Mouse (Mus musculus) hindbrain, embryonic 13.5 days (tissue): Measurements from ENCODE around the gene Pdhb. TPM values are rescaled to one million over a fixed set of nuclear protein-coding genes. Genes with fewer than 3 reads are reported as not detected.

Experiments
- ATAC-seq: fragments of 200-750 bp; cut with Nextera tagmentation; 2 replicates; pipeline ENCODE4 v1.8.0; 2017; ENCODE audit warnings: moderate TSS enrichment; ENCODE audit not compliant: low FRiP score
- H3K27ac ChIP-seq: fragments of 300-500 bp; sonication (generic); 2 replicates; pipeline ENCODE4 v1.5.1; 2015; ENCODE audit warnings: inconsistent platforms, mild to moderate bottlenecking, moderate library complexity
- H3K27me3 ChIP-seq: fragments of 300-500 bp; sonication (generic); 2 replicates; pipeline ENCODE4 v1.6.1; 2015; ENCODE audit warnings: mild to moderate bottlenecking, inconsistent platforms
- H3K36me3 ChIP-seq: fragments of 300-500 bp; sonication (generic); 2 replicates; pipeline ENCODE4 v1.6.1; 2015; ENCODE audit warnings: mild to moderate bottlenecking, inconsistent platforms
- H3K4me1 ChIP-seq: fragments of 300-500 bp; sonication (generic); replicated peaks from 2 replicates; pipeline ENCODE4 v1.6.1; 2015; ENCODE audit warnings: inconsistent platforms
- H3K4me2 ChIP-seq: fragments of 300-500 bp; sonication (generic); 2 replicates; pipeline ENCODE4 v1.6.1; 2015; ENCODE audit warnings: inconsistent platforms, mild to moderate bottlenecking, moderate library complexity
- H3K4me3 ChIP-seq: fragments of 300-500 bp; sonication (generic); 2 replicates; pipeline ENCODE4 v1.5.1; 2015; ENCODE audit warnings: mild to moderate bottlenecking, inconsistent platforms
- H3K9ac ChIP-seq: fragments of 300-500 bp; sonication (generic); 2 replicates; pipeline ENCODE4 v1.6.1; 2015; ENCODE audit warnings: mild to moderate bottlenecking, inconsistent platforms
- H3K9me3 ChIP-seq: fragments of 300-500 bp; sonication (generic); 2 replicates; pipeline ENCODE4 v1.6.1; 2016; ENCODE audit warnings: inconsistent platforms
- WGBS: fragments of 180-500 bp; shearing (Covaris S2); methylation state at CpG from one replicate; pipeline ENCODE4 v1.1.7; 2015; 5-methylcytosine and 5-hydroxymethylcytosine counted together
- polyA plus RNA-seq: library from polyadenylated mRNA; unstranded; fragments of >200 nt; fragmentation: Nextera tagmentation; extraction: Ambion mirVana; gene quantifications from 2 replicates; pipeline ENCODE4 v1.2.1, GENCODE M21; 2015

Gene Pdhb
- polyA plus RNA-seq, 1 experiment from 2014 or later: 246 TPM

GRCm38 (mm10) chr14:8212996-8213395 is 40.2 kb upstream of the Pdhb start:
- Histone ChIP-seq H3K9ac (no peak overlapping the region), H3K4me1 (peaks cover 24% of the 10 kb centered on the region), H3K36me3 (no peaks in the 10 kb centered on the region), H3K27ac (no peak overlapping the region), H3K27me3 (peaks cover 22% of the 10 kb centered on the region), H3K9me3 (no peaks in the 10 kb centered on the region), H3K4me3 (no peak overlapping the region), H3K4me2 (no peak overlapping the region)
- 69% methylated on average over 2 of the region's 2 CpGs for WGBS
- no peak for ATAC-seq

GRCm38 (mm10) chr14:8209896-8210295 is 37.1 kb upstream of the Pdhb start:
- H3K36me3 ChIP-seq: no peaks in the 10 kb centered on the region
- H3K4me2 ChIP-seq: no peak overlapping the region
- H3K27ac ChIP-seq: no peak overlapping the region
- ATAC-seq: no peak
- H3K4me3 ChIP-seq: no peak overlapping the region
- no peaks in the 10 kb centered on the region for H3K9me3 ChIP-seq
- H3K9ac ChIP-seq: no peak overlapping the region
- WGBS: 73% methylated on average over 2 of the region's 2 CpGs
- H3K4me1 ChIP-seq: peaks cover 13% of the 10 kb centered on the region
- no peaks in the 10 kb centered on the region for H3K27me3 ChIP-seq

GRCm38 (mm10) chr14:8208876-8209275 is 36.1 kb upstream of the Pdhb start:
- no peaks in the 10 kb centered on the region for H3K9me3 ChIP-seq
- ATAC-seq: no peak
- no peaks in the 10 kb centered on the region for H3K36me3 ChIP-seq
- no peak overlapping the region for H3K27ac ChIP-seq
- H3K27me3 ChIP-seq: no peaks in the 10 kb centered on the region
- H3K9ac ChIP-seq: no peak overlapping the region
- 66% methylated on average over 3 of the region's 3 CpGs for WGBS
- H3K4me3 ChIP-seq: no peak overlapping the region
- no peak overlapping the region for H3K4me2 ChIP-seq
- peaks cover 9% of the 10 kb centered on the region for H3K4me1 ChIP-seq

- no peak for ATAC-seq
- Histone ChIP-seq H3K4me3 (no peak overlapping the region), H3K27ac (no peak overlapping the region), H3K4me2 (no peak overlapping the region), H3K9me3 (no peaks in the 10 kb centered on the region), H3K36me3 (no peaks in the 10 kb centered on the region), H3K4me1 (peaks cover 6% of the 10 kb centered on the region), H3K9ac (no peak overlapping the region), H3K27me3 (no peaks in the 10 kb centered on the region)
- 42% methylated on average over 5 of the region's 5 CpGs for WGBS
Measured at GRCm38 (mm10) chr14:8207543-8207942, 34.7 kb upstream of the Pdhb start.

- Histone ChIP-seq H3K36me3 (no peaks in the 10 kb centered on the region), H3K4me2 (no peak overlapping the region), H3K9me3 (no peaks in the 10 kb centered on the region), H3K4me3 (no peak overlapping the region), H3K4me1 (peaks cover 6% of the 10 kb centered on the region), H3K27me3 (no peaks in the 10 kb centered on the region), H3K9ac (no peak overlapping the region), H3K27ac (no peak overlapping the region)
- 14% methylated on average over 5 of the region's 5 CpGs for WGBS
- ATAC-seq: no peak; the same call in 1 of the 2 replicates
Measured at GRCm38 (mm10) chr14:8207105-8207504, 34.3 kb upstream of the Pdhb start.

- Histone ChIP-seq H3K9ac (no peak overlapping the region), H3K4me2 (no peak overlapping the region), H3K4me1 (peaks cover 6% of the 10 kb centered on the region), H3K36me3 (no peaks in the 10 kb centered on the region), H3K27ac (no peak overlapping the region), H3K27me3 (no peaks in the 10 kb centered on the region), H3K4me3 (no peak overlapping the region), H3K9me3 (no peaks in the 10 kb centered on the region)
- no peak for ATAC-seq
- WGBS: 56% methylated on average over 9 of the region's 9 CpGs
Measured at GRCm38 (mm10) chr14:8206179-8206910, 33.5 kb upstream of the Pdhb start.

- no peaks in the 10 kb centered on the region for H3K9me3 ChIP-seq
- H3K4me3 ChIP-seq: no peak overlapping the region
- no peaks in the 10 kb centered on the region for H3K36me3 ChIP-seq
- H3K27me3 ChIP-seq: no peaks in the 10 kb centered on the region
- no peak overlapping the region for H3K9ac ChIP-seq
- no peaks in the 10 kb centered on the region for H3K4me1 ChIP-seq
- ATAC-seq: no peak
- WGBS: 87% methylated on average over 3 of the region's 3 CpGs
- H3K4me2 ChIP-seq: no peak overlapping the region
- H3K27ac ChIP-seq: no peak overlapping the region
Measured at GRCm38 (mm10) chr14:8201715-8202114, 28.9 kb upstream of the Pdhb start.

GRCm38 (mm10) chr14:8200769-8201168 is 27.9 kb upstream of the Pdhb start:
- H3K4me2 ChIP-seq: no peak overlapping the region
- H3K9me3 ChIP-seq: no peaks in the 10 kb centered on the region
- H3K9ac ChIP-seq: no peak overlapping the region
- no peak overlapping the region for H3K4me3 ChIP-seq
- ATAC-seq: no peak
- H3K4me1 ChIP-seq: no peaks in the 10 kb centered on the region
- 83% methylated on average over 5 of the region's 5 CpGs for WGBS
- H3K36me3 ChIP-seq: no peaks in the 10 kb centered on the region
- no peak overlapping the region for H3K27ac ChIP-seq
- H3K27me3 ChIP-seq: no peaks in the 10 kb centered on the region

- H3K4me3 ChIP-seq: no peak overlapping the region
- no peaks in the 10 kb centered on the region for H3K36me3 ChIP-seq
- no peaks in the 10 kb centered on the region for H3K4me1 ChIP-seq
- H3K27ac ChIP-seq: no peak overlapping the region
- H3K9ac ChIP-seq: no peak overlapping the region
- H3K4me2 ChIP-seq: no peak overlapping the region
- no peaks in the 10 kb centered on the region for H3K27me3 ChIP-seq
- no peak for ATAC-seq
- no peaks in the 10 kb centered on the region for H3K9me3 ChIP-seq
- 94% methylated on average over 6 of the region's 6 CpGs for WGBS
Measured at GRCm38 (mm10) chr14:8192727-8193126, 19.9 kb upstream of the Pdhb start.

GRCm38 (mm10) chr14:8191331-8191965 is 18.6 kb upstream of the Pdhb start:
- 80% methylated on average over 12 of the region's 12 CpGs for WGBS
- no peaks in the 10 kb centered on the region for H3K4me1 ChIP-seq

GRCm38 (mm10) chr14:8190556-8190955 is 17.7 kb upstream of the Pdhb start:
- Histone ChIP-seq H3K9ac (no peak overlapping the region), H3K4me2 (no peak overlapping the region), H3K9me3 (no peaks in the 10 kb centered on the region), H3K27me3 (no peaks in the 10 kb centered on the region), H3K4me3 (no peak overlapping the region), H3K27ac (no peak overlapping the region), H3K36me3 (no peaks in the 10 kb centered on the region), H3K4me1 (no peaks in the 10 kb centered on the region)
- WGBS: 100% methylated on average over 3 of the region's 3 CpGs
- no peak for ATAC-seq

More at GRCm38 (mm10) chr14:8191331-8191965, 18.6 kb upstream of the Pdhb start:
- H3K9me3 ChIP-seq: no peaks in the 10 kb centered on the region
- no peak overlapping the region for H3K4me2 ChIP-seq
- no peaks in the 10 kb centered on the region for H3K36me3 ChIP-seq
- H3K27me3 ChIP-seq: no peaks in the 10 kb centered on the region
- H3K27ac ChIP-seq: no peak overlapping the region
- H3K4me3 ChIP-seq: no peak overlapping the region
- H3K9ac ChIP-seq: no peak overlapping the region
- ATAC-seq: no peak

- no peak for ATAC-seq
- 87% methylated on average over 6 of the region's 6 CpGs for WGBS
- H3K4me1 ChIP-seq: no peaks in the 10 kb centered on the region
- no peaks in the 10 kb centered on the region for H3K36me3 ChIP-seq
- no peak overlapping the region for H3K27ac ChIP-seq
- no peak overlapping the region for H3K4me2 ChIP-seq
- H3K27me3 ChIP-seq: no peaks in the 10 kb centered on the region
- no peaks in the 10 kb centered on the region for H3K9me3 ChIP-seq
- no peak overlapping the region for H3K4me3 ChIP-seq
- H3K9ac ChIP-seq: no peak overlapping the region
Measured at GRCm38 (mm10) chr14:8186278-8187045, 13.6 kb upstream of the Pdhb start.
